Mouse (Mus musculus): ENCODE data around the gene Sugt1. TPM values are rescaled to one million over a fixed set of nuclear protein-coding genes. Genes with fewer than 3 reads are reported as not detected.

Sugt1 gene
- polyA plus RNA-seq, 1 experiment from 2014 or later, result 139 TPM

Small RNAs within 50 kb of the gene (microRNA-seq; reads per million reads assigned to microRNA genes)
- gene Gm27857, result not detected

Other genes with a start within 250 kb of the Sugt1 start
- 48.2 and 50.8 TPM in 2 replicates for gene Naa16, start 196.9 kb upstream of the Sugt1 start, polyA plus RNA-seq (2015; fragmentation: Nextera tagmentation; extraction: Ambion mirVana)
- 10.3 and 10.4 TPM in 2 replicates for gene Mtrf1, start 189.9 kb upstream of the Sugt1 start, polyA plus RNA-seq (2015; fragmentation: Nextera tagmentation; extraction: Ambion mirVana)
- gene Kbtbd7, start 161.2 kb upstream of the Sugt1 start, polyA plus RNA-seq (2015; fragmentation: Nextera tagmentation; extraction: Ambion mirVana), result 12.3 and 15.2 TPM in 2 replicates
- gene Kbtbd6, start 135.9 kb upstream of the Sugt1 start, polyA plus RNA-seq (2015; fragmentation: Nextera tagmentation; extraction: Ambion mirVana), result 3.4 and 3.7 TPM in 2 replicates
- gene Elf1, start 106.5 kb upstream of the Sugt1 start, polyA plus RNA-seq (2015; fragmentation: Nextera tagmentation; extraction: Ambion mirVana), result 9.2 and 9.9 TPM in 2 replicates
- 48.5 and 49.5 TPM in 2 replicates for gene Wbp4, start 106.2 kb upstream of the Sugt1 start, polyA plus RNA-seq (2015; fragmentation: Nextera tagmentation; extraction: Ambion mirVana)
- 189 and 200 TPM in 2 replicates for gene Cnmd, start 74.5 kb downstream of the Sugt1 start, polyA plus RNA-seq (2015; fragmentation: Nextera tagmentation; extraction: Ambion mirVana)
- 4.8 TPM in 2 replicates for gene Pcdh8, start 183.6 kb downstream of the Sugt1 start, polyA plus RNA-seq (2015; fragmentation: Nextera tagmentation; extraction: Ambion mirVana)